Mouse (Mus musculus) midbrain, embryonic 11.5 days (tissue): ENCODE measurements around the gene Nr1h2. TPM values are rescaled to one million over a fixed set of nuclear protein-coding genes. Genes with fewer than 3 reads are reported as not detected.

ENCODE experiments used
- ATAC-seq: fragments of 200-750 bp; cut with Nextera tagmentation; 2 replicates; pipeline ENCODE4 v1.8.0; 2017; ENCODE audit warnings: moderate TSS enrichment, moderate library complexity; ENCODE audit not compliant: low FRiP score
- DNase-seq: peaks from one replicate; pipeline ENCODE4 v3.0.0; 2015; ENCODE audit warnings: low spot score; ENCODE audit errors: missing footprints
- H3K27ac ChIP-seq: fragments of 300-500 bp; sonication (generic); 2 replicates; pipeline ENCODE4 v1.5.1; 2014; ENCODE audit warnings: low read depth, low read length
- H3K27me3 ChIP-seq: fragments of 300-500 bp; sonication (generic); 2 replicates; pipeline ENCODE4 v1.6.1; 2014; ENCODE audit warnings: mild to moderate bottlenecking, low read length, moderate library complexity, mixed read lengths; ENCODE audit not compliant: control insufficient read depth, insufficient read depth
- H3K36me3 ChIP-seq: fragments of 300-500 bp; sonication (generic); 2 replicates; pipeline ENCODE4 v1.6.1; 2014; ENCODE audit warnings: mild to moderate bottlenecking, low read length, moderate library complexity, mixed read lengths; ENCODE audit not compliant: control insufficient read depth, insufficient read depth
- H3K4me1 ChIP-seq: fragments of 300-500 bp; sonication (generic); 2 replicates; pipeline ENCODE4 v1.6.1; 2014; ENCODE audit warnings: low read length; ENCODE audit not compliant: control insufficient read depth, insufficient read depth
- H3K4me2 ChIP-seq: fragments of 300-500 bp; sonication (generic); 2 replicates; pipeline ENCODE4 v1.6.1; 2014; ENCODE audit warnings: mild to moderate bottlenecking, moderate library complexity
- H3K4me3 ChIP-seq: fragments of 300-500 bp; sonication (generic); 2 replicates; pipeline ENCODE4 v1.5.1; 2014; ENCODE audit warnings: low read depth, low read length
- H3K9ac ChIP-seq: fragments of 300-500 bp; sonication (generic); 2 replicates; pipeline ENCODE4 v1.6.1; 2014; ENCODE audit warnings: low read length
- H3K9me3 ChIP-seq: fragments of 300-500 bp; sonication (generic); 2 replicates; pipeline ENCODE4 v1.6.1; 2016; ENCODE audit warnings: low read length; ENCODE audit not compliant: control insufficient read depth
- WGBS: fragments of 180-500 bp; shearing (Covaris S2); extraction: QIAGEN DNeasy Blood & Tissue Kit; methylation state at CpG from one replicate; pipeline ENCODE4 v1.1.7; 2014; 5-methylcytosine and 5-hydroxymethylcytosine counted together
- polyA plus RNA-seq: library from polyadenylated mRNA; unstranded; fragments of >200 nt; fragmentation: Nextera tagmentation; extraction: Ambion mirVana; gene quantifications from 2 replicates; pipeline ENCODE4 v1.2.1, GENCODE M21; 2014

The Nr1h2 gene
- polyA plus RNA-seq, 1 experiment from 2014 or later = 69.6 TPM

DNA sequence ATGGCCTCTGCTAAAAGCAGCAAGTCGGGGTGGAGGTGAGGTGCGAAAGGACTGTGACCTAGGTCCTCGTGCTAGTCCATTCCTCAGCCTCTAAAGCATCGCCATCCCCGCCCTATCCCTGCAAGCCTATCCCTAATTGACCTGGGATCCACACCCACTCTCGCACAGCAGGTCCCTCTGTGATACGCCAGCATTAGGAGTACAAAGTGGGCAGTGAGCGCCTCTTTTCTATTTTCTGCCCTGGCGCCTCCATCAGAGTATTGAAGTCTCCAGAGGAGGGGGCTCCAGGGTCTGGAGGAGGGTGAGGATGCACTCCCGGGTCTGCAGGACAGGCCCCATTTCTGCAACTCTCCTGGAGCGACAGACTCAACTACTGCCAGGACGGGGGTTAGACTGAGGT lies 34.6 kb upstream of the Nr1h2 start:
- ATAC-seq (no peak), DNase-seq (peak; percentile 77)
- Histone ChIP-seq H3K9me3 (no peaks in the 10 kb centered on the region), H3K36me3 (no peaks in the 10 kb centered on the region), H3K27me3 (peaks cover 43% of the 10 kb centered on the region), H3K27ac (no peak overlapping the region), H3K4me1 (peaks cover 35% of the 10 kb centered on the region), H3K4me2 (peak overlapping the region; percentile 99), H3K9ac (peak overlapping the region; percentile 37), H3K4me3 (peak overlapping the region; percentile 22)
- 13% methylated on average over 12 of the region's 12 CpGs for WGBS

DNA sequence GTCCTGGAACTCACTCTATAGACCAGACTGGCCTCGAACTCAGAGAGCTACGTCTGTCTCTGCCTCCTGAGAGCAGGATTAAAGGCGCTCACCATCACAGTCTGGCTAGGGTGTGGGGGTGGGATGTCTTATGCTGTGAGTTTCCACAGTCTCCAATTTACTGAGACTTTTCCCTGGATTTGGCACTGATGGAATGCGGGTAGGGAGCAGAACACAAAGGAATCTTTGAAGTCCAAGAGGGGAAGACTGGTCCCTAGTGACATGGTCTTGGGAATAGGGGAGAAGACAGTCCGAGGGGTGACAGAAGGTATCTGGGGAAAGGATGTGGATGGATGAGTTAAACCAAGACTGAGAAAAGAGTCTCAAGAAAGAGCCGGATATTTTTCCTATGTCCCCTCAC lies 33.9 kb upstream of the Nr1h2 start:
- H3K4me2 ChIP-seq = peak overlapping the region; percentile 66
- ATAC-seq = no peak
- H3K4me1 ChIP-seq = peaks cover 32% of the 10 kb centered on the region
- no peak overlapping the region for H3K4me3 ChIP-seq
- peaks cover 36% of the 10 kb centered on the region for H3K27me3 ChIP-seq
- no peaks in the 10 kb centered on the region for H3K36me3 ChIP-seq
- DNase-seq = no peak
- peak overlapping the region; percentile 1; the same call in 1 of the 2 replicates for H3K9ac ChIP-seq
- WGBS = 34% methylated on average over 6 of the region's 6 CpGs
- no peak overlapping the region for H3K27ac ChIP-seq
- H3K9me3 ChIP-seq = no peaks in the 10 kb centered on the region

DNA sequence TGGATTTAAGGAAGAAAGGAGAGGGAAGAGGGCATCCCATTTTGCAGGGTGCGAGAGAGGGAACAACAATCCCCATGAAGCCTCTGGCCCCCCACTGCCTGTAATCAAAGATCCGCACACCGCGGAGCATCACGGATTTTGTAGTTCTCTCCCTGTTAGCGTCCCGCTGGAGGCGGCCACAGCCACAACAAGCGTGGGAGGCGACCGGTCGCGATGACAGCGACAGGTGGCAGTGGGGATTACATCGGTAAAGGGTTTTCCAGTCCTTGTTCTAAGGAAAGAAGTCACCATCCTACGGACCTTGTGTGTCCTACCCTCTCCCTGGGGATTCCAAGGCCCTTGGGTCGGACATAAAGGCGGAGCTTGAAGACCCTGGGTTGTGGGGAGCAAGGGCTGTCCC lies 33.2 kb upstream of the Nr1h2 start:
- Histone ChIP-seq H3K36me3 (no peaks in the 10 kb centered on the region), H3K27ac (no peak overlapping the region), H3K4me1 (peaks cover 31% of the 10 kb centered on the region), H3K4me2 (peak overlapping the region; percentile 66), H3K9ac (peak overlapping the region; percentile 65; the same call in 1 of the 2 replicates), H3K27me3 (peaks cover 29% of the 10 kb centered on the region), H3K4me3 (peak overlapping the region; percentile 35), H3K9me3 (no peaks in the 10 kb centered on the region)
- DNase-seq = peak; percentile 97
- under 1% methylated on average over 18 of the region's 18 CpGs for WGBS
- ATAC-seq = peak; percentile 45

DNA sequence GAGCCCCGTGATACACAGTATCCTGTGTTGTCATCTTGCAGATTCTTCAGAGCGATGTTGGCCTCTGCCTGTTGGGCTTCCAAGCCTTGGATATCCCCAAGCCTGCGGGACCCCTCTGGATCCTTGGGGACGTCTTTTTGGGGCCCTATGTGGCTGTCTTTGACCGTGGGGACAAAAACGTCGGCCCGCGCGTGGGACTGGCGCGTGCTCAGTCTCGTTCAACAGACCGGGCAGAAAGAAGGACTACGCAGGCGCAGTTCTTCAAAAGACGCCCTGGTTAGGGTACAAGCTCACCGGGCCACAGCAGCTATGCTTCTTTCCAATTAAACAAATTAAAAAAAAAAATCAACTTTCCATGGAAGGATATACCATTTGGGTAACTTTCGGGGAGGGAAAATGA lies 32.8 kb upstream of the Nr1h2 start:
- Histone ChIP-seq H3K27me3 (peaks cover 25% of the 10 kb centered on the region), H3K9me3 (no peaks in the 10 kb centered on the region), H3K4me2 (peak overlapping the region; percentile 66), H3K27ac (no peak overlapping the region), H3K36me3 (no peaks in the 10 kb centered on the region), H3K9ac (peak overlapping the region; percentile 65), H3K4me3 (peak overlapping the region; percentile 35), H3K4me1 (peaks cover 27% of the 10 kb centered on the region)
- 10% methylated on average over 19 of the region's 19 CpGs for WGBS
- ATAC-seq (no peak), DNase-seq (peak; percentile 96)

DNA sequence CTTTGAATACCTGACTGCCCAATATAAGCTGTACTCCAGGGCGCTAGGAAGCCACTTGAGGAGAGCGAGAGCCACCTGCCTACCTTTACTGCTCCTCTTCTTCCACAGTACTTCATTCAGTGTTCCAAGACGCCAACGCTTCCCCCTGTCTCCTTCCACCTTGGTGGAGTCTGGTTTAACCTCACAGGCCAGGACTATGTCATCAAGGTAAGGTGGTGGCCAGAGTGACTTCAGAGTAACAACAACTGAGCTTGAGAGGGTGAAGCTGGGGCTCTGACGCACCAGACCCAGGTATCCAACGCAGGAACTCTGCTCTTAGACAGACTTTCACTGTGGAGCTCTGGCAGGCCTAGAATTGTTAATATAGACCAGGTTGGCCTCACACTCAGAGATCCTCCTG lies 31.9 kb upstream of the Nr1h2 start:
- DNase-seq (peak; percentile 62), ATAC-seq (no peak)
- Histone ChIP-seq H3K4me2 (no peak overlapping the region), H3K9me3 (no peaks in the 10 kb centered on the region), H3K27ac (no peak overlapping the region), H3K9ac (no peak overlapping the region), H3K4me1 (peaks cover 22% of the 10 kb centered on the region), H3K36me3 (no peaks in the 10 kb centered on the region), H3K4me3 (no peak overlapping the region), H3K27me3 (peaks cover 18% of the 10 kb centered on the region)
- 91% methylated on average over 6 of the region's 6 CpGs for WGBS

DNA sequence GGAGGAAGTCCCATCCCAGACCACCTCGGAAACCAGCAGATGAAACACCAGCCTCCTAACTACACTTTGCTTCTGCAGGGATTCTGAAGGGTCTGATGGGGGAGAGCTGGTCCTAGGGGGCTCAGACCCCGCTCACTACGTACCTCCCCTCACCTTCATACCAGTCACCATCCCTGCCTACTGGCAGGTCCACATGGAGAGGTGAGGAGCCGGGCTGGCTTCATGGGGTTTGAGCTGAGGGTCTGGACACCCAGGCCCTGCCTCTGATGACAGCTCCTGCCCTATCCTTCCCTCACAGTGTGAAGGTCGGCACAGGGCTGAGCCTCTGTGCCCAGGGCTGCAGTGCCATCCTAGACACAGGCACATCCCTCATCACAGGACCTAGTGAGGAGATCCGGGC lies 31.2 kb upstream of the Nr1h2 start:
- peak; percentile 70 for DNase-seq
- H3K27ac ChIP-seq = no peak overlapping the region
- WGBS = 84% methylated on average over 6 of the region's 6 CpGs
- no peak overlapping the region for H3K4me3 ChIP-seq
- no peaks in the 10 kb centered on the region for H3K36me3 ChIP-seq
- no peaks in the 10 kb centered on the region for H3K9me3 ChIP-seq
- no peak for ATAC-seq
- no peak overlapping the region for H3K9ac ChIP-seq
- peaks cover 18% of the 10 kb centered on the region for H3K4me1 ChIP-seq
- no peak overlapping the region for H3K4me2 ChIP-seq
- peaks cover 18% of the 10 kb centered on the region for H3K27me3 ChIP-seq

DNA sequence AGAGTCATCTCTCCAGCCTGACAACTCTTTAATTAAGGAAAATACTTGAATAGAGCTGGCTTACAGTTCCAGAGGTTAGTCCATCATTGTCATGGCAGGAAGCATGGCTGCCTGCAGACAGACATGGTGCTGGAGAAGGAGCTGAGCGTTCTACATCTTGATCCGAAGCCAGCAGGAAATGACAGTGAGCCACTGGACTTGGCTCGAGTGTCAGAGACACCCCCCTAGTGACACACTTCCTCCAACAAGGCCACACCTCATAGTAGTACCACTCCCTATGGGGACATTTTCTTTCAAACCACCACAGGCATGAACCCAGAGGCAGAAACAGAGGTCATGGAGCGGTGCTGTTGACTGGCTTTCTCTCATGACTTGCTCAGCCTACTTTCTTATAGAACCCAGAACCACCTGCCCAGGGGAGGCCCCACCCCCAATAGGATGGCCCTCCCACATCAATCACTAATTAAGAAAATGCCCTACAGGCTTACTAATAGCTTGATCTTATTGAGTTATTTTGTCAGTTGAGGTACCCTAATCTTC lies 30.6 kb upstream of the Nr1h2 start:
- 88% methylated on average over 4 of the region's 4 CpGs for WGBS

DNA sequence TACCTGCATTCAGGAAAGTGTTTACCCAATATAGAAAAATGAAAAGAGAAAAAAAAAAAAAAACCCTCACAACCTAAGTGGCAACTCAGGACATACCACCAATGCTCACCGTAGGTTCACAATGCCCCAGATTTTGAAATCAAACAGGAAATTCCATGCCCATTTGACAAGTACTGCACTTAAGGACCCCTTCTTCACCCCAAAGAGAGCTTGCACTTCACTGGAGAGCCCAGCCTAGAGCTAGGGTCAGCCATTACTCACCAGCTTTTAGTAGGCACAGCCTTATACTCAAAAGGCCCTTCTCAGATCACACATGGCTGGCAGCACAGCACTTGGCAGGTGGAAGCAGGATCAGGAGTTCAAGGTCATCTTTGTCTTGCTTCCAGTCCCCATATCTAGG lies 29.4 kb upstream of the Nr1h2 start:
- Histone ChIP-seq H3K9ac (no peak overlapping the region), H3K27ac (no peak overlapping the region), H3K27me3 (peaks cover 9% of the 10 kb centered on the region), H3K4me3 (no peak overlapping the region), H3K4me1 (peaks cover 8% of the 10 kb centered on the region; the same call in 1 of the 2 replicates), H3K4me2 (no peak overlapping the region), H3K9me3 (peaks cover 2% of the 10 kb centered on the region; the same call in 1 of the 2 replicates), H3K36me3 (no peaks in the 10 kb centered on the region)
- ATAC-seq (no peak), DNase-seq (peak; percentile 62)
- WGBS = 96% methylated on average over 1 of the region's 1 CpGs

More for the DNA sequence above, 30.6 kb upstream of the Nr1h2 start:
- Histone ChIP-seq H3K9me3 (no peaks in the 10 kb centered on the region), H3K4me2 (no peak overlapping the region), H3K27ac (no peak overlapping the region), H3K4me3 (no peak overlapping the region), H3K9ac (no peak overlapping the region), H3K4me1 (peaks cover 14% of the 10 kb centered on the region), H3K36me3 (no peaks in the 10 kb centered on the region), H3K27me3 (peaks cover 16% of the 10 kb centered on the region)
- peak; percentile 12 for DNase-seq
- no peak for ATAC-seq

DNA sequence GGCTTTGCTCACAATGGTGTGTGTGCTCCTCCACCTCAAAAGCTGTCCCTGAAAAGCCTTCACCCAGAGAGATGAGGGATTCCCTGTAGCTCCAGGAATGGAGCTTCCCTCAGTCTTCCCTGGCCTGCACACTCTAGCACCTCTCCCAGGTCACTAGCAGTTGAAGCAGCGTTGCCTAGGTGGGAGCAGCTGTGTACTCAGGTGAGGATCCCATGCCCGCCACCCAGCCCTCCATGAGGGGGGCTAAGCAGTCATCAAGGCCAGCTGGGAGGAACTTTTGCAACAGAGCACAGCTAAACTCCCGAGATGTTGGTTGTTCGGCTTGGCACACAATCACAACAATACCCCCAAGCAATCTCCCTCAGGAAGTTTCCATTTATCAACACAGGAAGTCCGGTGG lies 29.0 kb upstream of the Nr1h2 start:
- no peaks in the 10 kb centered on the region for H3K36me3 ChIP-seq
- no peak overlapping the region for H3K4me2 ChIP-seq
- H3K27me3 ChIP-seq = peaks cover 5% of the 10 kb centered on the region; the same call in 1 of the 2 replicates
- peaks cover 4% of the 10 kb centered on the region; the same call in 1 of the 2 replicates for H3K4me1 ChIP-seq
- H3K4me3 ChIP-seq = no peak overlapping the region
- H3K27ac ChIP-seq = no peak overlapping the region
- peaks cover 2% of the 10 kb centered on the region; the same call in 1 of the 2 replicates for H3K9me3 ChIP-seq
- DNase-seq (no peak), ATAC-seq (no peak)
- WGBS = 82% methylated on average over 5 of the region's 5 CpGs
- H3K9ac ChIP-seq = no peak overlapping the region
